Mouse (Mus musculus): ENCODE results near the gene Gm26938.
A peak's percentile ranks its signal among the peaks of the same experiment; 100 is the strongest.

The Gm26938 gene

GRCm38 (mm10) chr5:139793338-139794089 is 32.7 kb downstream of the Gm26938 start:
- DNase-seq: peak; percentile 74 to 86

- peak in 1 of 2 experiments; percentile 59 for DNase-seq
Observed at GRCm38 (mm10) chr5:139792966-139793337, 33.3 kb downstream of the Gm26938 start.

- DNase-seq: no peak
Observed at GRCm38 (mm10) chr5:139792159-139792775, 33.9 kb downstream of the Gm26938 start.

- DNase-seq: peak; percentile 98 to 99
Observed at GRCm38 (mm10) chr5:139791227-139792158, 34.7 kb downstream of the Gm26938 start, which contains the start of gene Mafk. TSS of gene Mafk (plus strand) at chr5:139791513.

- DNase-seq: peak in 1 of 2 experiments; percentile 34
Observed at GRCm38 (mm10) chr5:139789466-139789865, 36.7 kb downstream of the Gm26938 start.

GRCm38 (mm10) chr5:139781406-139781805 is 44.8 kb downstream of the Gm26938 start:
- peak in 1 of 2 experiments; percentile 25 for DNase-seq

GRCm38 (mm10) chr5:139776966-139777365 is 49.2 kb downstream of the Gm26938 start:
- no peak for DNase-seq

- peak; percentile 98 to 99 for DNase-seq
Observed at GRCm38 (mm10) chr5:139775216-139775926, 50.8 kb downstream of the Gm26938 start, which contains the start of gene Ints1. TSS of gene Ints1 (minus strand) at chr5:139775674.

- no peak for DNase-seq
Observed at GRCm38 (mm10) chr5:139768216-139768615, 58.0 kb downstream of the Gm26938 start.

GRCm38 (mm10) chr5:139764296-139764695 is 61.9 kb downstream of the Gm26938 start:
- DNase-seq: peak in 1 of 2 experiments; percentile 73

GRCm38 (mm10) chr5:139758096-139758495 is 68.1 kb downstream of the Gm26938 start:
- no peak for DNase-seq
